Mouse (Mus musculus) large intestine, adult 2 months (tissue): ENCODE measurements around the gene Ampd3. TPM values are rescaled to one million over a fixed set of nuclear protein-coding genes. Genes with fewer than 3 reads are reported as not detected.

ENCODE experiments used
- DNase-seq: peaks from one replicate; pipeline ENCODE4 v3.0.0-alpha.2; 2012; ENCODE audit warnings: low read depth, low spot score
- WGBS: fragments of 180-500 bp; shearing (Covaris S2); methylation state at CpG from one replicate; pipeline ENCODE4 v1.1.7; 2018; 5-methylcytosine and 5-hydroxymethylcytosine counted together
- polyA plus RNA-seq: library from polyadenylated mRNA; depleted of rRNA; stranded (reverse); fragments of >200 nt; gene quantifications from 2 replicates; pipeline ENCODE4 v1.2.3, GENCODE M21; 2012

Ampd3 gene
- polyA plus RNA-seq, 1 experiment = 12.9 TPM

DNA sequence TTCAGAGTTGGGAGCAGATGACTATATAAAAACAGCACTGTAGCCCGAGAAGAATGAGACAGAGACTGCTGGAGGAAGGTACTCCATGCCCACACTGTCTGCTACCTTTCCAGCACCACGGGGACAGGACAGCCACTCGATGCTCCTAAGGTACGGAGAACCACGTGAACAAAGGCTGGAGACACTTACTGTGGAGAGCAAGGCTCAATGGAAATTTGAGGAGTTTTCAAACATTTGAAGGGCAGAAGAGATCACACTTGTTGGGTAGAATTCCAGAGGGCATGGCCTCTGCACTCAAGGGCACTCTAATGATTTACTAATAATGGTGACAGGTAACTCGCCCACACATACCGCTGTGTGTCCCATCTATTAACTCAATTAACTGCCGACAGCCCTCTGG, 55.1 kb downstream of the Ampd3 start:
- DNase-seq = no peak

DNA sequence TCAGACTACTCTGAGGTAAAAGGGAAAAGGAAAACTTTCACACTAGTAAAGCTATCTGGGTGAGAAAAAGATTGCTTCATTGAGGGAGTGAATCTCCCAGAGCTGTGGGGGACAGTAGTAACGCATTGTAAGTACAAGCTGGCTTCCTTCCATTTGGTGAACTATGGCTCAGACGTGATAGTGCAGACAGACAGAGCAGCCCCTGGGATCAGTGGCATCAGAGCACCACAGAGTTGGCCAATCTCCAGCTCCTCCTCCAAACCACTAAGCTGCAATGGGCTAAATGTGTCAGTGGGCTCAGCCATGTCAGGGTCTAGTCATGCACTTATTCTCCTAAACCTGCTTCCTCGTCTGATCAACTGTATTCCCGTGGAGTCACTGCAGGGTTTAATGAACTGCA, 55.6 kb downstream of the Ampd3 start:
- 80% methylated on average over 4 of the region's 4 CpGs for WGBS
- DNase-seq = no peak

More for the DNA sequence above, 55.1 kb downstream of the Ampd3 start:
- 88% methylated on average over 8 of the region's 8 CpGs for WGBS

DNA sequence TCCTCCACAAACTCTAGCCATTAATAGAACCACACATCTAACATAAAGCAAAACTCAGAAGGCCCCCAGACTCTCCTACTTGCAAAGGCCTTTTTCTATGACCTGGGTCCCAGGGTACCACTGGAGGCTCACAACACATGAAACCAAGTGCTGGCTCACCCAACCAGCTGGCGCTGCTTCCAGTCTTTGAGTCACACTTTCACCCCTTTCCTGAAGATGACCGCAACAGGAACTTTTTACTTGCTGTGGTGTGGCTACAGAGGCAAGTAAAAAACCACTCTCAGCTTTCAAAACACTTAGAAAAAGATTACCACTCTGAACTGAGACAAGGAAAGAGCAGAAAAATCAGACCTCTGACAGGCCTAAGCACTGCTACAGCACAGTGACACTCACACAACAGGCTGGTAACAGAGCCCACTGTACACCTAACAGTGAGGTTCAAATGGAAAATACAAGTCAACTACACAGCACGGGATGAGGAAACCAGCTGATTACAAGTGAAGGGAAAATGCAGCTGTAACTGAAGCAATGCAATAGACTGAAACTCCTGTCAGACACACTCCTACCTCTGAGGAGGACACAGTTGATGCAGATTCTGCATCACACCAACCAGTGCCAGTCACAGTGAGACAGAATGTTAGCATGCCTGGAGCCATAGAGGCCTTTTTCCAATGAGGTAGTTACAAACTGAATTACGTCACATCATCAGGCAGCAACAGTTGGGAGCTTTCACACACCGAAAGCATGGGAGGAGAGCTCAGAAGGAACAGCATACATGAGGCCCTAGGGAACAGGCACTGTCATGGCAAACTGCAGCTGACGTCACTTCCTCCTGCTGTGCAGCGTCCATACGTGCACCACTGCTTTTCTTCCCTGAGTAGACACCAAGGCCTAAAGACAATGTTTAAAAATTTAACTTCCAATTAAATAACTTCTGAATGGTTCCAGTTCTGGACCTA, 56.3 kb downstream of the Ampd3 start:
- 83% methylated on average over 8 of the region's 8 CpGs for WGBS
- no peak for DNase-seq

DNA sequence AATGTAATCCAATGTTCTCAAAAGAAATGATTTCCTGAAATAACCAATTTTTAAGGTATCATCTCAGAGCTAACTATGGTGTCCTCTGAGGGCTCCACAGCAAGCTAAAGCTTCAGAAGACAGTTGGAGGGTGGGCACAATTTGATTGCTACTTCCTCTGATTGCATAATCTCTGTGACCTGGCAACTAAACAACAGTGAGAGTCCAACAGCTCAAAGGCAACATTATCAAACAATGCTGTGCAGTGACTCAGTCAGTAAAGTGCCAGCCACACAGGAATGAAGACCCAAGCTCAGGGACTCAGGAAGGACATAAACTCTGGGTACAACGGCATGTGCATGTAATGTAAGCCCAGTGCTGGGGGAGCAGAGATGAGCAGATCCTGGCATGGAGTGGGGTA, 65.0 kb downstream of the Ampd3 start:
- WGBS = 22% methylated on average over 1 of the region's 1 CpGs
- DNase-seq = no peak

DNA sequence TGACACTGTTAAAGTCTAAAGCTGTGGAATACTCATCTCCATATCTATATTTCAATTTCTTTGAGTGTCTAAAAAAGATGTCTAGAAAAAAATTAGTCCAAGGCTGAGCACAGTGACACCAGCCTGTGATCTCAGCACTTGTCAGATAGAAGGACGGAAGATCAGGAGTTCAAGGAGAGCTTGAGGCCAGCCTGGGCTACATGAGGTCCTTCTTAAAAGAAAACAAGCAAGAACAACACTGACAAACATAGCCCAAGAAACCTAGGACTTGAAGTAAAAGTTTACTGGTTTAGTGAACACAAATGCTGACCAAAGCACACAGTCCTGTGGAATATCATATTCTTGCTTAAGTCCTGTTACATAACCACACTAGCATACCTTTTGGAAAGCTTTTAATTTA, 66.0 kb downstream of the Ampd3 start:
- DNase-seq = no peak
- 92% methylated on average over 1 of the region's 1 CpGs for WGBS

DNA sequence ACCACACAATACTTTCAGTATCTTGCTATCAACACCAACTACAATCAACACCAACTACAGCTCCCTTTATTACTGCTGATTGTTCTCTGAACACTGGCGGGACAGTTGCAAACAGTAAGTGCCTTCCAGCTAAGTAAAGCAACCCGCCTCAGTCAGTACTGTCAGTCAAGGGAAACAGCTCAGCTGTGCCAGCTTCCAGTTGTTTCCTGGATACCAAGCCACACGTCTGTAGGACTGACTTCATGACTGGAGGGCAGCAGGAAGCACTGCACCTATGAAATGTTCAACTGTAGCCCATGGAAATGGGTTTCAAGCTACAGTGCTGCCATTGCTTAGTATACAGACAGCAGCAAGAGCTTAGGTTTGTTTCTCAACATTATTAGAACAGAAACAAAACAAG, 66.5 kb downstream of the Ampd3 start:
- no peak for DNase-seq
- 16% methylated on average over 3 of the region's 3 CpGs for WGBS

DNA sequence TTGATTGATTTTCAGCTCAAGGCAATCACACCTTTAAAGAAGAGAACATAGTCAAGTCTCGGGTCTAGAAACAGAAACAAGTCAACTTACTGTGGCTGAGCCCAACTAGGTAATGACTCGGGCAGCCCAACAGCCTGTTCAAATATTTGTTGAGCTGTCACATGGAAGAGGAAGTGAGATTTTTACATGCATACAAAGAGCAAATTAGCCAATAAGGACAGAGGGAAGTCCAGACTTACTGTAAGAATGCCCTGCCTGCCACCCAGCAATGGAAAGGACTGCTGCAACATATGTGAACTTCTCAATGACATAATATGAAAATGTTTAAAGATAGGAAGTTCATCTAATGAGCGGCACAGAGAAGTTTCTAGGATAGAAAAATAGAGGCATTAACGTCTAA, 72.3 kb downstream of the Ampd3 start:
- 22% methylated on average over 4 of the region's 4 CpGs for WGBS
- no peak for DNase-seq

DNA sequence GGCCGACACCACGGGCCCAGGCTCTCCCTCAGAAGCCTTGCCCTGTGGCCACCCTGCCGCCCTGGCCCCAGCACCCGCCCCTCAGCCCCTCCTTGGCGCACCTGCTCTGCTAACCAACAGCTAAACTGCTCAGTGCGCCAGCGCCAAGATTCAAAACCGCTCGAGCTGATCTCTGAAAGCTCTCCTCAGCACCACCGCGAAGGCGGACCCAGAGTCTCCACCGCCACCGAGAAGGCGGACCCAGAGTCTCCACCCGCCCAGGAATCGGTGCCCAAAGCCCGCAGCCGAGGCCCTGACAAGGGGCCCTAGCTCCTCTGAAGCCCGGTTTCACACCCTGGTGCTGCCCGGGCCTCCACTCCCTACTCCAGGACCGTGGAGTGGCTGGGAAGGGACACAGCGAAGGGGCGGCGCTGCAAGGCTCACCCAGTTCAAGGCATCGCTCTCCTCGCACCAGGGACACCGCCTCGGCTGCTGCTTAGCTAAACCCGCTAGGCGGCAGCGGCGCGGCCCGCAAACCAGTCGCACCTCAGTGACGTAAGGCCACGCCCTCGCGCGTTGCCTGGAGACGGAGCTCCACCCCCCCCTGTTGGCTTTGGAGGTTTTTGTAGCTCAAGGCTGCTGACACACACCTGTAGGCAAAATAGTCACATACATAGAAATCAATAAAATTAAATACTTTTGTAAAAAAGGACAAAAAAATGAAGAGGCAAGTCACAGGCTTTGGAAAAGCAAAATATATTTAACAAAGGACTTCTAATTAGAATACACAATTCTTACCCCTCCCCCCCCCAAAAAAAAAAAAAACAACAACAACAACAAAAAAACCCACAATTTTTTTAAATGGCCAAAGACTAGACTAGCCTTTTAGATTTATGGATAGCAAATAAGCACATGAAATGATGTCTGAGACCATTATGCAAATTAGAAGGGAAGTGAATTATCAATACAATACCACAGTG, 76.2 kb downstream of the Ampd3 start, which contains the start of gene Rnf141:
TSS of gene Rnf141 (minus strand) at position 542 of the 959 bp plus-strand sequence.
- DNase-seq = peak; percentile 78
- WGBS = under 1% methylated on average over 42 of the region's 42 CpGs

DNA sequence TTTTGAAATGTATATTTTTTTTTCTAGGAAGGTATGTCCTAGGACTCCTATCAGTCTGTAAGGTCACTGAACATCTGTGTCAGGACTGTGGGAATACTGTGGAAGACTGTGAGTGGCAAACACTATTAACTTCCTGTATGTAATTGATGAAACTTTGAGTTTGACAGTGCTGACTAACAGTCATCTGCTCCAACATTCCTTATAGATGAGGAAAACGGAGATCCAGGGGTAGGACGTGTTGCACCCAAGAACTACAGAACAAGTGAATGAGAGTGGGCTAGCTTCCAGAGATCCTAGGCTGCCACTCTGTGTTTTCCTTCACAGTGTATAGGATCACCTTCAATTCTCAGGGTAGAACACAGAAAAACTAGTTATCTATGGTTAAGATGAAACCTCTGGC, 79.3 kb downstream of the Ampd3 start:
- WGBS = 83% methylated on average over 2 of the region's 2 CpGs
- DNase-seq = no peak

DNA sequence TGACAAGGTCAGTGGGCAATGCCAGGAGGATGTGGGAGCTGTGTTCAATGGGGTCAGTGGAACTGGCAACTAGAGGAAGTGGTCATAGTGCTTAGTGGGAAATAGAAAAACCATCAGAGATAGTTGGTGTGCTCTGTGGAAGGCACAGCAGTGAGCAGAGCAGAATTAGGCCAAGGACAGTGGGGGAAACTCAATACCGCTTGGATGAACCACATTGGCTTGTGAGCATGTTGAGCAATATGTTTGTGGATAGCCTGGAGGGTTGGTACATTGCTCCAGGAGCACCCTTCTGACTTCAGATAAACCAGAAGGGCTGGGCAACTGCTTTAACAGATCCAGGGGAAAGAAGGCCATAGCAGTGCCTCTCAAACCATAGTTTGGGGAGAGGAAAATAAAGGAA, 80.4 kb downstream of the Ampd3 start:
- WGBS = 90% methylated on average over 1 of the region's 1 CpGs

DNA sequence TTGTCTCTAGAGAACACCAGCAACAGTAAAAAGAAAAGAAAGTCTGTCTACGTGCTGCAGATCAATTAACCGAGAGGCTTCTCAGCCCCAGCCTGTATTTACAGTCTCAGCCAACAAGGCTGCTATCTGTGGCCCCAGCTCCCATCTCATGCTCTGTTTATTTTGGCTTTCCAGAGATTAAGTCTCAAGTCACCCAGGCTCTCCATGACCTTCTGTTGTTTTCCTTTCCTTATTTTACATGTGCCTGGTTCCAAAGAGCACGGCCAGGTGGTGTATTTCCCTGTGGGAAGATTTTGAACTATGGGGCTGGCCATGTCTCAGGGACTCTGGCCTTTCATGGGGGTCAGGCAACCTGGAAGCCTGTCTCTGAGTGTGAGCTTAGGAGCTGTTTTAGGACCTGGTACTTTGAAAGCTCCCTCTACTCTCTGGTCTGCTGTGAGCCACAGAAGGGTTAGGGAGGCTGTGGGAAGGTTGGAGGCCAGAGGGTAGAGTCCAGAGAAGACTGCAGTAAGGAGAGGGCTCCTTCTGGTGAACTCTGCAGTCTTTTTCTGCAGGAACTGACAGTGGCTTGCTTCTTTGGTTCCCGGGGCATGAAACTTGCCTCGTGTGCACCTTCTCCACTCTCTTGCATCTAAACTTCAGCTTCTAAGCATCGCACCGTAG, 83.7 kb downstream of the Ampd3 start:
- DNase-seq = no peak
- 46% methylated on average over 7 of the region's 7 CpGs for WGBS

More for the DNA sequence above, 80.4 kb downstream of the Ampd3 start:
- DNase-seq = no peak

DNA sequence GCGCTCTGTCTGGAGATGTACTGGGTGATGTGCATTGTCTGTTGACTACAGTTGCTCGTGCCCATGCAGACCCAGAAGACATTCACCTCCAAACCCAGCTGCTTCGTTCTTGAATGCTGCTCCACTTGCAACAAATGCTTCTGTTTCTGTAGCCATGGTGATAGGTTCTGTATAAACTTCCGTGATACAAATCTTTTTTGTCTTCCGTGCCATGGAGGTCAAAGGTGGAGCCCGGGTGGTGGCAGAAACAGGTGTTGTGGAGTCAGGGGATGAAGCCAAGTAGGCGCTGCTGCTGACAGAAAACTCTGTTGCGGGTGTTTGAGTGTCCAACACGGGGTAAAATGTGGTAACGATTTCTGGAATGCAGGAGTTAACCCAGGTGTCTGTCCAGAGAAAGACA, 85.6 kb downstream of the Ampd3 start:
- no peak for DNase-seq

DNA sequence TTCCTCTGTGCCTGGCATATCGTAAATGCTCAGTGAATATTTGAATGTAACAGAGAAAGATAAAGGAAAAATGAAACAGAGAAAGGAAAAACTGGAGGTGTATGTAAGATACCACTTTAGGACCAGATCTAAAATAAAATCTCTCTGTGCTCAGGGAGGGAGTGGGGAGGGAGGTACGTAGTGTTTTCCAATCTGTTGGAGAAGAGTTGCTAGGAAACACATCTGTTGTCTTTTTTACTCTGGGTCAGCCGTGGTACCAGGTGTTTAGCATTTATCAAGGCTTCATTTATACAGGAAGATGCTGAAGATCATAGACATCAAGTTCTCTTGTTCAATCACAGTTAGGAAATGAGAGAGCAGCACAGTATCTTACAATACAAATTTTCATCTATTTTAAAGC, 86.5 kb downstream of the Ampd3 start:
- 20% methylated on average over 3 of the region's 3 CpGs for WGBS
- no peak for DNase-seq

More for the DNA sequence above, 85.6 kb downstream of the Ampd3 start:
- WGBS = 35% methylated on average over 10 of the region's 10 CpGs

DNA sequence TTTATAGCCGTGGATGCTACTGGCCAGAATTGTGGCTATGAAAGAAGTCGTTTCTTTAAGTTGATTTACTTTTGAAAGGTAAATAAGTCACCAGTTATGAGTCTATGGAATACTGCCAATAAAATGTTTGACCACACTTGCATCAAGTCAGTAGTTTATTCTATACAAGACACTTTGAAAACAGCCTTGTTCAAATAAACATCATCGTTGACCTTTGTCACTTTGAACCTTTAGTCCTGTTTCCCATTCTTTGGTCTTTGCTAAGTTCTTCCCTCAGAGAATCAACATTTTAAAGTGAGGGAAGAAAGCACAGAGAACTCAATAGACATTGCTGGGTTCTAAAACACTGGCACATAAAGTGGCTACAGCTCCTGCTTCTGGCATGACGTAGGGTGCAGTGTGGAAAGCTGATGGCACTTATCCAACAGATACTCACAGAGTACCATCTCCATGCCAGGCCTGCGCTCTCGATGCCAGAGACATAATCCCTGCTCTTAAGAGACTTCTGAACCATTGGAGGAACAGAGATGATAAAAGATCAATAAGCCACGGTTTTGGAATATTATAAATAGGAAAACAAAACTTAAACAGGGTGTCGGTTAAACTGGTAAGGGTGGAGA, 87.0 kb downstream of the Ampd3 start:
- 20% methylated on average over 8 of the region's 8 CpGs for WGBS
- peak; percentile 76 for DNase-seq

DNA sequence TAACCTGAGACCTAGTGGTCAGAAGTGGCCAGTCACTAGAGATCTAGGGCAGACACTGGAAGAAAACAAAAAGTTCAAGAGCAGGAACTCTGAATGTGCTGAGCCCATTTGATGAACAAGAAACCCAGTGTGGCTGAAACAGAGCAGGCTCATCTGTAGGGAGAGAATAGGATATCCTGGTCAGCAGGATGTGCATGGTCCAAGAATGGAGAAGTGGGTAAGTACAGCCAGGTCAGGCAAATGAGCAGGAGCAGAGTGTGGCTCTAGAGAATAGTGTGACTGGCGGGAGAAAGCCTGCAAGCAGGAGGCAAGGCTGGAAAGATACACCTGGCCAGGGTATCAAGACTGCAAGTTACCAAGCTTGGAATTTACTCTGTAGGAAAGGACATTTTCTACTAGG, 87.6 kb downstream of the Ampd3 start:
- no peak for DNase-seq
- 81% methylated on average over 1 of the region's 1 CpGs for WGBS

DNA sequence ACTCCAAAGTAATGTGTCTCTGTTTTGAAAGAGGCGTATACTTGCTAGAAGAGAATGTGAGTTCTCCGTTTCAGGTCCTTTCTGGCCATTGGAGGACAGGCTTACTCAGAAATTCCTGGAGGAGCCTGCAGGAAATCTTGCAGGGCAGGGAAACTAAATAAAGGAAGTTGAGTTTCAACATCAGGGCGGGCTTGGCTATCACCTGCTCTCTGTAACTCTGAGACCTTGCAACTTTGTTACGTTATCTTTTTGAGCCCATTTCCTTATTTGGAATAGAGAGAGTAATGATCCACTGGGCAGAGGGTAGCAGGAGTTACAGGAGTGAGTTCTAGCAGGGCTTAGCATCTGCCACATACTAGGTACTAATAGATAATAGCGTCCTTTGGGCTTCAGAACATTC, 92.1 kb downstream of the Ampd3 start:
- WGBS = 10% methylated on average over 5 of the region's 5 CpGs
- DNase-seq = no peak
